Mouse (Mus musculus): ENCODE measurements at regions not wholly inside any gene's neighbourhood (a gene's known extent, or its start where the extent isn't known, plus 50 kb on each side); places are given as distances from the start of the nearest gene placed in this dataset.

GRCm38 (mm10) chr13:47951043-47951442, 310.0 kb upstream of the Id4 start:
- H3K4me3 ChIP-seq (ENCODE audit: low read depth, low read length), result no peak overlapping the region
- H3K27me3 ChIP-seq (ENCODE audit: control insufficient read depth, insufficient read depth, low read length), result no peaks in the 10 kb centered on the region
- H3K4me1 ChIP-seq (ENCODE audit: control insufficient read depth, insufficient read depth, insufficient read length, low read length), result no peaks in the 10 kb centered on the region
- H3K36me3 ChIP-seq (ENCODE audit: control insufficient read depth, insufficient read depth, low read length), result no peaks in the 10 kb centered on the region
- WGBS, result 81% methylated on average over 10 of the region's 10 CpGs
- no peak overlapping the region for H3K27ac ChIP-seq (ENCODE audit: insufficient read depth, low read depth, low read length)
- TF ChIP-seq POLR2A (IDR thresholded peaks at IDR 0.05; ENCODE audit: low read depth, low read length), result no peak
- TF ChIP-seq CTCF (IDR thresholded peaks at IDR 0.05; ENCODE audit: extremely low read depth, insufficient read length, insufficient replicate concordance, low read depth, low read length), result no peak

- no peak overlapping the region for H3K27ac ChIP-seq (ENCODE audit: insufficient read depth, low read depth, low read length)
- H3K27me3 ChIP-seq (ENCODE audit: control insufficient read depth, insufficient read depth, low read length), result no peaks in the 10 kb centered on the region
- H3K4me1 ChIP-seq (ENCODE audit: control insufficient read depth, insufficient read depth, insufficient read length, low read length), result no peaks in the 10 kb centered on the region
- H3K4me3 ChIP-seq (ENCODE audit: low read depth, low read length), result no peak overlapping the region
- WGBS, result 44% methylated on average over 3 of the region's 3 CpGs
- TF ChIP-seq POLR2A (IDR thresholded peaks at IDR 0.05; ENCODE audit: low read depth, low read length) (no peak), CTCF (IDR thresholded peaks at IDR 0.05; ENCODE audit: extremely low read depth, insufficient read length, insufficient replicate concordance, low read depth, low read length) (no peak)
- H3K36me3 ChIP-seq (ENCODE audit: control insufficient read depth, insufficient read depth, low read length), result no peaks in the 10 kb centered on the region
These were observed 308.1 kb upstream of the Id4 start for GRCm38 (mm10) chr13:47952946-47953345.

GRCm38 (mm10) chr13:47953776-47954175, 307.3 kb upstream of the Id4 start:
- 79% methylated on average over 7 of the region's 7 CpGs for WGBS
- no peak overlapping the region for H3K4me3 ChIP-seq (ENCODE audit: low read depth, low read length)
- no peaks in the 10 kb centered on the region for H3K27me3 ChIP-seq (ENCODE audit: control insufficient read depth, insufficient read depth, low read length)
- H3K27ac ChIP-seq (ENCODE audit: insufficient read depth, low read depth, low read length), result no peak overlapping the region
- no peaks in the 10 kb centered on the region for H3K4me1 ChIP-seq (ENCODE audit: control insufficient read depth, insufficient read depth, insufficient read length, low read length)
- TF ChIP-seq CTCF (IDR thresholded peaks at IDR 0.05; ENCODE audit: extremely low read depth, insufficient read length, insufficient replicate concordance, low read depth, low read length), result no peak
- TF ChIP-seq POLR2A (IDR thresholded peaks at IDR 0.05; ENCODE audit: low read depth, low read length), result no peak
- no peaks in the 10 kb centered on the region for H3K36me3 ChIP-seq (ENCODE audit: control insufficient read depth, insufficient read depth, low read length)

GRCm38 (mm10) chr13:47955504-47955903, 305.5 kb upstream of the Id4 start:
- no peaks in the 10 kb centered on the region for H3K36me3 ChIP-seq (ENCODE audit: control insufficient read depth, insufficient read depth, low read length)
- no peak for TF ChIP-seq CTCF (IDR thresholded peaks at IDR 0.05; ENCODE audit: extremely low read depth, insufficient read length, insufficient replicate concordance, low read depth, low read length)
- no peak for TF ChIP-seq POLR2A (IDR thresholded peaks at IDR 0.05; ENCODE audit: low read depth, low read length)
- H3K4me1 ChIP-seq (ENCODE audit: control insufficient read depth, insufficient read depth, insufficient read length, low read length), result no peaks in the 10 kb centered on the region
- H3K27me3 ChIP-seq (ENCODE audit: control insufficient read depth, insufficient read depth, low read length), result no peaks in the 10 kb centered on the region
- 57% methylated on average over 10 of the region's 10 CpGs for WGBS
- H3K27ac ChIP-seq (ENCODE audit: insufficient read depth, low read depth, low read length), result no peak overlapping the region
- H3K4me3 ChIP-seq (ENCODE audit: low read depth, low read length), result no peak overlapping the region

GRCm38 (mm10) chr13:47957662-47958061, 303.4 kb upstream of the Id4 start:
- Histone ChIP-seq H3K36me3 (ENCODE audit: control insufficient read depth, insufficient read depth, low read length) (no peaks in the 10 kb centered on the region), H3K27me3 (ENCODE audit: control insufficient read depth, insufficient read depth, low read length) (no peaks in the 10 kb centered on the region), H3K4me1 (ENCODE audit: control insufficient read depth, insufficient read depth, insufficient read length, low read length) (no peaks in the 10 kb centered on the region), H3K27ac (ENCODE audit: insufficient read depth, low read depth, low read length) (no peak overlapping the region), H3K4me3 (ENCODE audit: low read depth, low read length) (no peak overlapping the region)
- TF ChIP-seq POLR2A (IDR thresholded peaks at IDR 0.05; ENCODE audit: low read depth, low read length), result no peak
- 91% methylated on average over 11 of the region's 11 CpGs for WGBS

- Histone ChIP-seq H3K27me3 (ENCODE audit: control insufficient read depth, insufficient read depth, low read length) (no peaks in the 10 kb centered on the region), H3K36me3 (ENCODE audit: control insufficient read depth, insufficient read depth, low read length) (no peaks in the 10 kb centered on the region), H3K27ac (ENCODE audit: insufficient read depth, low read depth, low read length) (no peak overlapping the region), H3K4me1 (ENCODE audit: control insufficient read depth, insufficient read depth, insufficient read length, low read length) (no peaks in the 10 kb centered on the region), H3K4me3 (ENCODE audit: low read depth, low read length) (no peak overlapping the region)
- WGBS, result 25% methylated on average over 12 of the region's 12 CpGs
- TF ChIP-seq POLR2A (IDR thresholded peaks at IDR 0.05; ENCODE audit: low read depth, low read length), result no peak
- no peak for TF ChIP-seq CTCF (IDR thresholded peaks at IDR 0.05; ENCODE audit: extremely low read depth, insufficient read length, insufficient replicate concordance, low read depth, low read length)
These were observed 286.8 kb upstream of the Id4 start for GRCm38 (mm10) chr13:47974216-47974615.

GRCm38 (mm10) chr13:47974756-47975515, 286.1 kb upstream of the Id4 start:
- WGBS, result 71% methylated on average over 16 of the region's 16 CpGs
- Histone ChIP-seq H3K36me3 (ENCODE audit: control insufficient read depth, insufficient read depth, low read length) (no peaks in the 10 kb centered on the region), H3K27me3 (ENCODE audit: control insufficient read depth, insufficient read depth, low read length) (no peaks in the 10 kb centered on the region), H3K27ac (ENCODE audit: insufficient read depth, low read depth, low read length) (no peak overlapping the region), H3K4me3 (ENCODE audit: low read depth, low read length) (no peak overlapping the region), H3K4me1 (ENCODE audit: control insufficient read depth, insufficient read depth, insufficient read length, low read length) (no peaks in the 10 kb centered on the region)
- TF ChIP-seq CTCF (IDR thresholded peaks at IDR 0.05; ENCODE audit: extremely low read depth, insufficient read length, insufficient replicate concordance, low read depth, low read length) (no peak), POLR2A (IDR thresholded peaks at IDR 0.05; ENCODE audit: low read depth, low read length) (no peak)

All from small intestine, adult 2 months (tissue).